Mouse (Mus musculus) stomach, postnatal 0 days (tissue): ENCODE results near the gene Map4k5. TPM values are rescaled to one million over a fixed set of nuclear protein-coding genes. Genes with fewer than 3 reads are reported as not detected.

Source experiments
- ATAC-seq: fragments of 200-750 bp; cut with Nextera tagmentation; 2 replicates; pipeline ENCODE4 v1.8.0; 2017; ENCODE audit not compliant: low FRiP score, low TSS enrichment
- DNase-seq: peaks from one replicate; pipeline ENCODE4 v3.0.0-alpha.2; 2016; ENCODE audit warnings: low spot score
- H3K27ac ChIP-seq: fragments of 300-500 bp; sonication (generic); replicated peaks from 2 replicates; pipeline ENCODE4 v1.5.1; 2014; ENCODE audit warnings: mild to moderate bottlenecking, control low read depth
- H3K27me3 ChIP-seq: fragments of 300-500 bp; sonication (generic); 2 replicates; pipeline ENCODE4 v1.6.1; 2014; ENCODE audit warnings: low read length; ENCODE audit not compliant: control insufficient read depth, insufficient read depth
- H3K36me3 ChIP-seq: fragments of 300-500 bp; sonication (generic); 2 replicates; pipeline ENCODE4 v1.6.1; 2014; ENCODE audit warnings: low read length, mixed read lengths; ENCODE audit not compliant: control insufficient read depth, insufficient read depth
- H3K4me1 ChIP-seq: fragments of 300-500 bp; sonication (generic); replicated peaks from 2 replicates; pipeline ENCODE4 v1.6.1; 2014; ENCODE audit warnings: antibody characterized with exemption; ENCODE audit not compliant: control insufficient read depth, insufficient read depth
- H3K4me2 ChIP-seq: fragments of 300-500 bp; sonication (generic); replicated peaks from 2 replicates; pipeline ENCODE4 v1.6.1; 2014; ENCODE audit warnings: low read depth, mild to moderate bottlenecking, control low read depth, moderate library complexity
- H3K4me3 ChIP-seq: fragments of 300-500 bp; sonication (generic); 2 replicates; pipeline ENCODE4 v1.5.1; 2014; ENCODE audit warnings: low read depth, low read length, control low read depth
- H3K9ac ChIP-seq: fragments of 300-500 bp; sonication (generic); 2 replicates; pipeline ENCODE4 v1.6.1; 2014; ENCODE audit warnings: mild to moderate bottlenecking, low read length, control low read depth, mixed read lengths
- H3K9me3 ChIP-seq: fragments of 300-500 bp; sonication (generic); 2 replicates; pipeline ENCODE4 v1.6.1; 2016; ENCODE audit warnings: low read length; ENCODE audit not compliant: control insufficient read depth
- CTCF ChIP-seq: IDR thresholded peaks from 2 replicates; pipeline ENCODE4 v1.5.1; 2016; ENCODE audit warnings: antibody characterized with exemption, low read depth, mild to moderate bottlenecking, moderate library complexity
- EP300 ChIP-seq: optimal IDR thresholded peaks from 2 replicates; pipeline ENCODE3; 2016; ENCODE audit warnings: antibody characterized with exemption
- WGBS: fragments of 180-500 bp; shearing (Covaris S2); extraction: QIAGEN DNeasy Blood & Tissue Kit; methylation state at CpG from one replicate; pipeline ENCODE4 v1.1.7; 2014; 5-methylcytosine and 5-hydroxymethylcytosine counted together
- polyA plus RNA-seq: library from polyadenylated mRNA; unstranded; fragments of >200 nt; fragmentation: Nextera tagmentation; extraction: Ambion mirVana; gene quantifications from 2 replicates; pipeline ENCODE4 v1.2.1, GENCODE M21; 2015

Map4k5 gene
- polyA plus RNA-seq, 1 experiment from 2014 or later, result 12.4 TPM

DNA sequence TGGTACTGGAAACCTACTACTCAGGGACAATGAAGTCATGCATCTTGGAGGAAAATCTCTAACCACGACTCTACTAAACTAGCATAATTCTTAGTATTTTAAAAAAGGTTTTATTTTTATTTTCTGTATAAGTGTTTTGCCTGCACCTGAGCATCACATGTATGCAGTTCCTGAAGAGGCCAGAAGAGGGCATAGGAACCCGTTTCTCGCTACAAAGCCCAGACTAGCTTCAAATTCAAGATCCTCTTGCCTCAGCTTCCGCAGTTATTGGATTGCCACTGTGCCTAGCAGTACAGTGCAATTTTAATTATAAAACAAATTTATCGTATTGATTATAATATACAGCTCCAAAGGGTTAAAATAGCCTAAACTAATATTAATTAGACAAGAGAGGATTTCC, 31.0 kb upstream of the Map4k5 start:
- Histone ChIP-seq H3K4me2 (no peak overlapping the region), H3K27ac (no peak overlapping the region), H3K4me1 (no peaks in the 10 kb centered on the region), H3K36me3 (no peaks in the 10 kb centered on the region), H3K27me3 (no peaks in the 10 kb centered on the region), H3K9ac (no peak overlapping the region), H3K4me3 (no peak overlapping the region), H3K9me3 (no peaks in the 10 kb centered on the region)
- TF ChIP-seq CTCF (peak; percentile 82), EP300 (no peak)
- ATAC-seq, result no peak
- WGBS, result 16% methylated on average over 5 of the region's 5 CpGs
- DNase-seq, result peak; percentile 45

DNA sequence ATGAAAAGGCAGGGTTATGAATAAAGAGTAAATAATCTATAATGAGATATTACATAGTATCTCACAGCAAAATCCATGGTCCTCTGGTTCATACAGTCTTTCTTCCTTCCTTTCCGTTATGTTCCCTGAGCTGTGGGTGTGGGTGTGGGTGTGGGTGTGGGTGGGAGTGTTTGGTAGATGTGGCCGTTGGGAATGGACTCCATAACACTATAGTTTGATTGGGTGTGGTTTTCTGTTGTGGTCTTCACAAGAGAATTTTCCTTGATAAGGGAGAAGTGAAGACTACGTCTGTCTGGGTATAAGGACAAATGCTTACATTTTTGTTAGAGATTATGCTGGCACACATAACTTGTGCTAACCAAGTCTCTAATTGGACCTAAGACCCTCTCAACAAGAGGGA, 30.6 kb upstream of the Map4k5 start:
- Histone ChIP-seq H3K36me3 (no peaks in the 10 kb centered on the region), H3K4me2 (no peak overlapping the region), H3K27me3 (no peaks in the 10 kb centered on the region), H3K9ac (no peak overlapping the region), H3K4me1 (no peaks in the 10 kb centered on the region), H3K4me3 (no peak overlapping the region), H3K27ac (no peak overlapping the region), H3K9me3 (no peaks in the 10 kb centered on the region)
- ATAC-seq, result no peak
- no peak for DNase-seq
- 61% methylated on average over 3 of the region's 3 CpGs for WGBS
- TF ChIP-seq CTCF (no peak), EP300 (no peak)

DNA sequence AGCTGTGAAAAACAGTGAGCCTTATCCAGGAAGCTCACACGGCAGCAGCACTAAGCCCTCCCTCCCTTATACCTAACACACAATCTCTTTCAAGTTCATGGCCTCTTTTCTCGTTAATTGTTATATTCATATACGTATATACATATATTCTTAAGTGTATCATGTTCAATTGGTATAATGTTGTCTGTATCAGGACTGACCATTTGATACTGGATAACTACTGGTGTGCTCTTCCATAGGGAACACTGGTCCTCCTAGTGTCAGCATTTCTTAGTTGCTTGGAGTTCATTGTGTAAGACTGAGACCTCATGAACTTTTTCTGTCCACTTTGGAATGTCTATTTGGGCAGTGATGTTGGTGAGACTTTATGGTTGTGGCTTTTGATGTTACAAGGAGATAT, 30.1 kb upstream of the Map4k5 start:
- no peak overlapping the region for H3K9ac ChIP-seq
- 75% methylated on average over 3 of the region's 3 CpGs for WGBS
- H3K27ac ChIP-seq, result no peak overlapping the region
- DNase-seq (no peak), ATAC-seq (no peak)
- no peak overlapping the region for H3K4me2 ChIP-seq
- TF ChIP-seq CTCF (no peak), EP300 (no peak)
- H3K9me3 ChIP-seq, result no peaks in the 10 kb centered on the region
- H3K36me3 ChIP-seq, result no peaks in the 10 kb centered on the region
- no peak overlapping the region for H3K4me3 ChIP-seq
- no peaks in the 10 kb centered on the region for H3K4me1 ChIP-seq
- no peaks in the 10 kb centered on the region for H3K27me3 ChIP-seq

DNA sequence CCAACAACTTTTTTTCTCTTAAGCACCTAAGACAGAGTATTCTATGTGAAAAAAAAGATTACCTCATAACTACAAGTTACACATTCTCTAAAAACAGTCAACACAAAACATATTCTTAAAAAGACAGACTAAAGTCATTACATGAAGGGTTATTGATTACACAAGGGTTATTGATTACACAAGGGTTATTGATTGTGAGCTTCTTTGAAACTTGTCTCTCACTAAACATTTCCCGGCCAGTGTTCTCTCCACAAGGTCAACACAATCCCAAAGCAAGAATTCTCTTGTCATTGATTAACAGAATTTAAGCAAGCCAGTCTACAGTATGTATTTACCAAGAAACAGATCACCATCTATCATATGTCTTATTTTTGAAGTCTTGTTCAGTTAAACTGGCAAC, 29.1 kb upstream of the Map4k5 start:
- Histone ChIP-seq H3K9me3 (no peaks in the 10 kb centered on the region), H3K36me3 (no peaks in the 10 kb centered on the region), H3K27ac (no peak overlapping the region), H3K4me3 (no peak overlapping the region), H3K4me2 (no peak overlapping the region), H3K27me3 (no peaks in the 10 kb centered on the region), H3K9ac (no peak overlapping the region), H3K4me1 (no peaks in the 10 kb centered on the region)
- TF ChIP-seq EP300 (no peak), CTCF (no peak)
- WGBS, result 54% methylated on average over 1 of the region's 1 CpGs
- DNase-seq (no peak), ATAC-seq (no peak)

DNA sequence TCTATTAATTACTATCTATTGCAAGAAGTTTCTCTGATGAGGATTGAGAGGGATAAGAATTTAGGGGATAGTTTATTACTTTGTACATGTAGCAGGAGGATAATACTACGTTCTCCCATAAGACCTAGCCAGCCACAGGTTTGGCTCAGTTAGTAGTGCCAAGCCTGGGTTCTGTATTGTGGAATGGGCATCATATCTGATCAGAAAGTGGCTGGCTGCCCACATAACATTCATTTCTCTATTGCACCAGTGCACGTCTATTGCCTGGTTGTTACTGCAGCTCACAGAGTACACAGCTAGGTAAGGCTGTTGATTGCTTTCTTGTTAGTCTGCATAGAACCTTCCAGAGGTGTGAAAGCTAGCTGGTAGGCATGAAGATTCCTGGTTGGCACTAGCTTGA, 24.9 kb upstream of the Map4k5 start:
- WGBS, result 76% methylated on average over 2 of the region's 2 CpGs
- no peak overlapping the region for H3K4me3 ChIP-seq
- no peaks in the 10 kb centered on the region for H3K9me3 ChIP-seq
- TF ChIP-seq EP300, result no peak
- TF ChIP-seq CTCF, result no peak
- no peaks in the 10 kb centered on the region for H3K27me3 ChIP-seq
- H3K36me3 ChIP-seq, result no peaks in the 10 kb centered on the region
- DNase-seq, result no peak
- H3K4me2 ChIP-seq, result no peak overlapping the region
- H3K9ac ChIP-seq, result no peak overlapping the region
- no peak overlapping the region for H3K27ac ChIP-seq
- H3K4me1 ChIP-seq, result no peaks in the 10 kb centered on the region
- no peak for ATAC-seq

DNA sequence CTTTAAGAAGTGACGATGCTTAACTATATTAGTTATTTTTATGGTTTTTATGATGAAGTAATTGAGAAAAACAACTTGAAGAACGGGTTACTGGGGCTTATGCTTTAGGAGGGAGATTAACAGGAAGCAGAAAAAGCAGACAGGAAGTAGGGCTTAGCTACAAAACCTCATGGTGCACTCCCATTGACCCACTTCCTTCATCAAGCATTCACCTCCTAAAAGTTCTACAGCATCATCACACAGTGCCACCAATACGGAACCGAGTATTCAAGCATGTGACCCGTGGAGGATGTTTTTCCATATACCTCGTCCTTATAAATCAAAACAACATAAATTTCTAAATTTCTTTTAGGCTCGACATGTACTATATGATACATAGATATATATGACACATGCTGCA, 19.7 kb upstream of the Map4k5 start:
- H3K9ac ChIP-seq, result no peak overlapping the region
- no peaks in the 10 kb centered on the region for H3K27me3 ChIP-seq
- 82% methylated on average over 7 of the region's 7 CpGs for WGBS
- H3K4me1 ChIP-seq, result no peaks in the 10 kb centered on the region
- no peak overlapping the region for H3K27ac ChIP-seq
- ATAC-seq (no peak), DNase-seq (no peak)
- TF ChIP-seq CTCF (no peak), EP300 (no peak)
- no peaks in the 10 kb centered on the region for H3K9me3 ChIP-seq
- no peak overlapping the region for H3K4me3 ChIP-seq
- H3K4me2 ChIP-seq, result no peak overlapping the region
- no peaks in the 10 kb centered on the region for H3K36me3 ChIP-seq
